Mouse (Mus musculus): ENCODE measurements around the gene H2-Ob. TPM values are rescaled to one million over a fixed set of nuclear protein-coding genes. Genes with fewer than 3 reads are reported as not detected.

The H2-Ob gene
- polyA plus RNA-seq, 1 experiment from 2014 or later: not detected

GRCm38 (mm10) chr17:34269817-34270216 lies 31.1 kb downstream of the H2-Ob start:
- 64% methylated on average over 4 of the region's 4 CpGs for WGBS
- no peak overlapping the region for H3K27ac ChIP-seq (ENCODE audit: low read depth, low read length)
- no peaks in the 10 kb centered on the region for H3K4me1 ChIP-seq (replicated peaks; ENCODE audit: control insufficient read depth, insufficient read depth, low read length)
- no peak overlapping the region for H3K4me3 ChIP-seq (ENCODE audit: low read depth, low read length)
- no peaks in the 10 kb centered on the region for H3K9me3 ChIP-seq (ENCODE audit: control insufficient read depth, low read length)
- no peak for ATAC-seq (replicated peaks; ENCODE audit: low FRiP score)
- H3K4me2 ChIP-seq: no peak overlapping the region
- peaks cover 7% of the 10 kb centered on the region for H3K27me3 ChIP-seq (replicated peaks; ENCODE audit: control insufficient read depth, insufficient read depth, low read length)
- H3K36me3 ChIP-seq (ENCODE audit: control insufficient read depth, insufficient read depth, low read length): no peaks in the 10 kb centered on the region
- no peak overlapping the region for H3K9ac ChIP-seq (ENCODE audit: low read depth, low read length)
- no peak for DNase-seq (ENCODE audit: low spot score)

- Histone ChIP-seq H3K4me3 (ENCODE audit: low read depth, low read length) (no peak overlapping the region), H3K9ac (ENCODE audit: low read depth, low read length) (no peak overlapping the region), H3K9me3 (ENCODE audit: control insufficient read depth, low read length) (no peaks in the 10 kb centered on the region), H3K4me1 (replicated peaks; ENCODE audit: control insufficient read depth, insufficient read depth, low read length) (no peaks in the 10 kb centered on the region), H3K4me2 (no peak overlapping the region), H3K36me3 (ENCODE audit: control insufficient read depth, insufficient read depth, low read length) (no peaks in the 10 kb centered on the region), H3K27me3 (replicated peaks; ENCODE audit: control insufficient read depth, insufficient read depth, low read length) (peaks cover 3% of the 10 kb centered on the region; the same call in 1 of the 2 replicates), H3K27ac (ENCODE audit: low read depth, low read length) (no peak overlapping the region)
- ATAC-seq (replicated peaks; ENCODE audit: low FRiP score) (no peak), DNase-seq (ENCODE audit: low spot score) (no peak)
- WGBS: 84% methylated on average over 2 of the region's 2 CpGs
Observed at GRCm38 (mm10) chr17:34270230-34270629, 31.5 kb downstream of the H2-Ob start.

GRCm38 (mm10) chr17:34270940-34271339 lies 32.2 kb downstream of the H2-Ob start:
- Histone ChIP-seq H3K9ac (ENCODE audit: low read depth, low read length) (no peak overlapping the region), H3K27me3 (replicated peaks; ENCODE audit: control insufficient read depth, insufficient read depth, low read length) (no peaks in the 10 kb centered on the region), H3K4me2 (no peak overlapping the region), H3K36me3 (ENCODE audit: control insufficient read depth, insufficient read depth, low read length) (no peaks in the 10 kb centered on the region), H3K4me1 (replicated peaks; ENCODE audit: control insufficient read depth, insufficient read depth, low read length) (no peaks in the 10 kb centered on the region), H3K4me3 (ENCODE audit: low read depth, low read length) (no peak overlapping the region), H3K9me3 (ENCODE audit: control insufficient read depth, low read length) (no peaks in the 10 kb centered on the region), H3K27ac (ENCODE audit: low read depth, low read length) (no peak overlapping the region)
- no peak for ATAC-seq (replicated peaks; ENCODE audit: low FRiP score)
- WGBS: 71% methylated on average over 2 of the region's 2 CpGs
- DNase-seq (ENCODE audit: low spot score): no peak

- WGBS: 78% methylated on average over 1 of the region's 1 CpGs
- no peaks in the 10 kb centered on the region for H3K9me3 ChIP-seq (ENCODE audit: control insufficient read depth, low read length)
- H3K4me2 ChIP-seq: no peak overlapping the region
- H3K9ac ChIP-seq (ENCODE audit: low read depth, low read length): no peak overlapping the region
- DNase-seq (ENCODE audit: low spot score): no peak
- H3K36me3 ChIP-seq (ENCODE audit: control insufficient read depth, insufficient read depth, low read length): no peaks in the 10 kb centered on the region
- H3K27me3 ChIP-seq (replicated peaks; ENCODE audit: control insufficient read depth, insufficient read depth, low read length): no peaks in the 10 kb centered on the region
- no peak overlapping the region for H3K4me3 ChIP-seq (ENCODE audit: low read depth, low read length)
- no peak for ATAC-seq (replicated peaks; ENCODE audit: low FRiP score)
- H3K4me1 ChIP-seq (replicated peaks; ENCODE audit: control insufficient read depth, insufficient read depth, low read length): no peaks in the 10 kb centered on the region
- no peak overlapping the region for H3K27ac ChIP-seq (ENCODE audit: low read depth, low read length)
Observed at GRCm38 (mm10) chr17:34272102-34272501, 33.4 kb downstream of the H2-Ob start.

- no peak overlapping the region for H3K4me2 ChIP-seq
- H3K36me3 ChIP-seq (ENCODE audit: control insufficient read depth, insufficient read depth, low read length): no peaks in the 10 kb centered on the region
- H3K4me3 ChIP-seq (ENCODE audit: low read depth, low read length): no peak overlapping the region
- DNase-seq (ENCODE audit: low spot score): no peak
- no peak overlapping the region for H3K27ac ChIP-seq (ENCODE audit: low read depth, low read length)
- WGBS: 69% methylated on average over 1 of the region's 1 CpGs
- no peaks in the 10 kb centered on the region for H3K27me3 ChIP-seq (replicated peaks; ENCODE audit: control insufficient read depth, insufficient read depth, low read length)
- no peaks in the 10 kb centered on the region for H3K9me3 ChIP-seq (ENCODE audit: control insufficient read depth, low read length)
- ATAC-seq (replicated peaks; ENCODE audit: low FRiP score): no peak
- H3K9ac ChIP-seq (ENCODE audit: low read depth, low read length): no peak overlapping the region
- H3K4me1 ChIP-seq (replicated peaks; ENCODE audit: control insufficient read depth, insufficient read depth, low read length): no peaks in the 10 kb centered on the region
Observed at GRCm38 (mm10) chr17:34280499-34281038, 41.9 kb downstream of the H2-Ob start.

- Histone ChIP-seq H3K27me3 (replicated peaks; ENCODE audit: control insufficient read depth, insufficient read depth, low read length) (no peaks in the 10 kb centered on the region), H3K4me3 (ENCODE audit: low read depth, low read length) (no peak overlapping the region), H3K36me3 (ENCODE audit: control insufficient read depth, insufficient read depth, low read length) (no peaks in the 10 kb centered on the region), H3K9me3 (ENCODE audit: control insufficient read depth, low read length) (no peaks in the 10 kb centered on the region), H3K27ac (ENCODE audit: low read depth, low read length) (no peak overlapping the region), H3K9ac (ENCODE audit: low read depth, low read length) (no peak overlapping the region), H3K4me2 (no peak overlapping the region), H3K4me1 (replicated peaks; ENCODE audit: control insufficient read depth, insufficient read depth, low read length) (no peaks in the 10 kb centered on the region)
- ATAC-seq (replicated peaks; ENCODE audit: low FRiP score) (no peak), DNase-seq (ENCODE audit: low spot score) (no peak)
- whole genome bisulfite sequencing: 70% methylated on average over 1 of the region's 1 CpGs
Observed at GRCm38 (mm10) chr17:34281836-34282235, 43.1 kb downstream of the H2-Ob start.

- Histone ChIP-seq H3K36me3 (ENCODE audit: control insufficient read depth, insufficient read depth, low read length) (no peaks in the 10 kb centered on the region), H3K9ac (ENCODE audit: low read depth, low read length) (no peak overlapping the region), H3K4me3 (ENCODE audit: low read depth, low read length) (no peak overlapping the region), H3K27me3 (replicated peaks; ENCODE audit: control insufficient read depth, insufficient read depth, low read length) (no peaks in the 10 kb centered on the region), H3K4me1 (replicated peaks; ENCODE audit: control insufficient read depth, insufficient read depth, low read length) (no peaks in the 10 kb centered on the region), H3K27ac (ENCODE audit: low read depth, low read length) (no peak overlapping the region), H3K4me2 (no peak overlapping the region), H3K9me3 (ENCODE audit: control insufficient read depth, low read length) (no peaks in the 10 kb centered on the region)
- DNase-seq (ENCODE audit: low spot score) (no peak), ATAC-seq (replicated peaks; ENCODE audit: low FRiP score) (no peak)
- 69% methylated on average over 4 of the region's 4 CpGs for WGBS
Observed at GRCm38 (mm10) chr17:34285371-34285770, 46.7 kb downstream of the H2-Ob start.

GRCm38 (mm10) chr17:34285848-34286247 lies 47.1 kb downstream of the H2-Ob start:
- no peaks in the 10 kb centered on the region for H3K27me3 ChIP-seq (replicated peaks; ENCODE audit: control insufficient read depth, insufficient read depth, low read length)
- no peak overlapping the region for H3K4me3 ChIP-seq (ENCODE audit: low read depth, low read length)
- no peak overlapping the region for H3K27ac ChIP-seq (ENCODE audit: low read depth, low read length)
- DNase-seq (ENCODE audit: low spot score): no peak
- no peak overlapping the region for H3K4me2 ChIP-seq
- no peaks in the 10 kb centered on the region for H3K4me1 ChIP-seq (replicated peaks; ENCODE audit: control insufficient read depth, insufficient read depth, low read length)
- no peaks in the 10 kb centered on the region for H3K9me3 ChIP-seq (ENCODE audit: control insufficient read depth, low read length)
- 37% methylated on average over 4 of the region's 4 CpGs for WGBS
- H3K9ac ChIP-seq (ENCODE audit: low read depth, low read length): no peak overlapping the region
- no peaks in the 10 kb centered on the region for H3K36me3 ChIP-seq (ENCODE audit: control insufficient read depth, insufficient read depth, low read length)
- ATAC-seq (replicated peaks; ENCODE audit: low FRiP score): no peak

GRCm38 (mm10) chr17:34286501-34286900 lies 47.8 kb downstream of the H2-Ob start:
- Histone ChIP-seq H3K4me3 (ENCODE audit: low read depth, low read length) (no peak overlapping the region), H3K27me3 (replicated peaks; ENCODE audit: control insufficient read depth, insufficient read depth, low read length) (no peaks in the 10 kb centered on the region), H3K4me2 (no peak overlapping the region), H3K9me3 (ENCODE audit: control insufficient read depth, low read length) (no peaks in the 10 kb centered on the region), H3K4me1 (replicated peaks; ENCODE audit: control insufficient read depth, insufficient read depth, low read length) (no peaks in the 10 kb centered on the region), H3K9ac (ENCODE audit: low read depth, low read length) (no peak overlapping the region), H3K27ac (ENCODE audit: low read depth, low read length) (no peak overlapping the region), H3K36me3 (ENCODE audit: control insufficient read depth, insufficient read depth, low read length) (no peaks in the 10 kb centered on the region)
- WGBS: 62% methylated on average over 5 of the region's 5 CpGs
- ATAC-seq (replicated peaks; ENCODE audit: low FRiP score) (no peak), DNase-seq (ENCODE audit: low spot score) (no peak)

All from liver, embryonic 11.5 days (tissue).